Mouse (Mus musculus): ENCODE data around the gene Bri3bp. TPM values are rescaled to one million over a fixed set of nuclear protein-coding genes. Genes with fewer than 3 reads are reported as not detected.

Gene Bri3bp
- polyA plus RNA-seq, 1 experiment from 2014 or later: 12.8 TPM

DNA sequence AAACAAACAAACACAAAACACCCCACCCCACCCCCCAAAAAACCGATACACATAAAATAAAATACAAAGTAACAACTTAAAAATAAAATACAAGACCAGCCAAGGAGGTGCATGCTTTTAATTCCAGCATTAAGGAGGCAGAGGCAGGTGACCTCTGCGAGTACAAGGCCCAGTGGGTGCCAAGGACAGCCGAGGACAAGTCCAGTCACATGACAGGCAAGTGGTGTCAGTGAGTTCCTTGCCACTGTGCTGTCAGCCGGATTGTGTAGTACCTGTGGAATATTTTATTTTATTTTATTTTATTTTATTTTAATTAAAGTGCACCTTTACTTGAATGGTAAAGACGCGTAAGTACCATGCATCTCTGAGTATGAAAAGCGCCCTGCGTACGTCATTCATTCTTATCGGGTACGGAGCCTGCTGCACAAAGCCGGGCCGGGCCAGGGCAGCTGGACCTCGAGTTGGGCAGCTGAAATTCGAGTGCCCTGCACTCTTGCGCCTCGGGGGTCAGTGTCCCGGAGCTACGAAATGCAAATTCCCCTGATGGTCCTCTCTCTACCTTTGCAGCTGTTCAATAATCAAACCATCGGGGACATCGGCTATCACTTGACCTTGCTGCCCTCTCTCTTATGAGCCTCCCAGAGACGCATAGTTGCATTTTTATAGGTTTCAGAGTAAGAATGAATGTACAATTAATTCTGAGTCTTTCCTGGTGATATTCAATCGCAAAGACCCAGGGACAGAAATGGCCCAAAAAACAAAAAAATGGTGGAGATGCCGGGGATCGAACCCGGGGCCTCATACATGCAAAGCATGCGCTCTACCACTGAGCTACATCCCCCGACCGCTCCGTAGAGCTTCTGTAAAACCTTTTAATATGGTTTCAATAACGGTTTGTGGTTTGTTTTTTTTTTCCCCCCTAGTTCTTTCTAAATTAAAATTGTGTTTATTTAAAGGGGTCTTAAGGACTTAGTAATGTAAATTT is 37.6 kb upstream of the Bri3bp start:
- Histone ChIP-seq H3K4me1 (ENCODE audit: insufficient read depth, low read depth, low read length) (peaks cover 13% of the 10 kb centered on the region; the same call in 1 of the 2 replicates), H3K9ac (replicated peaks; ENCODE audit: low read depth) (no peak overlapping the region), H3K27ac (ENCODE audit: low read length) (no peak overlapping the region), H3K27me3 (replicated peaks; ENCODE audit: insufficient read depth, low read length) (no peaks in the 10 kb centered on the region), H3K4me3 (ENCODE audit: low read depth, low read length) (peak overlapping the region; percentile 10; the same call in 1 of the 2 replicates), H3K4me2 (replicated peaks; ENCODE audit: low read depth, low read length) (peak overlapping the region; percentile 77), H3K36me3 (ENCODE audit: insufficient read depth, low read length) (no peaks in the 10 kb centered on the region), H3K9me3 (ENCODE audit: low read length) (no peaks in the 10 kb centered on the region)
- 13% methylated on average over 31 of the region's 31 CpGs for WGBS
- DNase-seq (ENCODE audit: low spot score) (peak; percentile 64), ATAC-seq (no peak)
- TF ChIP-seq EP300 (IDR thresholded peaks at IDR 0.05): peak; percentile 50
- TF ChIP-seq CTCF (IDR thresholded peaks at IDR 0.05): no peak

DNA sequence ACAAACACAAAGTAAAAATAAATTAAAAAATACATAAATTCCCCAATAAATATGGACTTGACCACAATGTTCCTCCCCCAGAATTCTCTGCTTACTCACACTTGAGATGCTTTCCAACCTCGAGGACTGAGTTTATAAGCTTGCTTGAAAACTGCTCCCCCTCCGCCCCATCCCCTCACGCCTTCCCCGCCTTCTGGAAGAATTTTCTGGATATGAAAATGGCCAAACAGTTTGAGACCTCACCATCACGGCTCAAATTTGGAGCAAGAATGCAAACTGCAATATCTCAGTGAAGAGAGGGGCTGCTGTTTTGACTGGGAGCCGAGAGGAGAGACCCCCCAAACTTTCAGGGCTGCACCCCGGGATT is 36.8 kb upstream of the Bri3bp start:
- H3K4me1 ChIP-seq (ENCODE audit: insufficient read depth, low read depth, low read length): peaks cover 13% of the 10 kb centered on the region
- 2% methylated on average over 7 of the region's 7 CpGs for WGBS
- peak overlapping the region; percentile 50 for H3K9ac ChIP-seq (replicated peaks; ENCODE audit: low read depth)
- H3K36me3 ChIP-seq (ENCODE audit: insufficient read depth, low read length): no peaks in the 10 kb centered on the region
- peak; percentile 55 for DNase-seq (ENCODE audit: low spot score)
- no peaks in the 10 kb centered on the region for H3K27me3 ChIP-seq (replicated peaks; ENCODE audit: insufficient read depth, low read length)
- no peak for ATAC-seq
- H3K4me2 ChIP-seq (replicated peaks; ENCODE audit: low read depth, low read length): peak overlapping the region; percentile 77
- H3K9me3 ChIP-seq (ENCODE audit: low read length): no peaks in the 10 kb centered on the region
- peak overlapping the region; percentile 78 for H3K27ac ChIP-seq (ENCODE audit: low read length)
- H3K4me3 ChIP-seq (ENCODE audit: low read depth, low read length): peak overlapping the region; percentile 53
- no peak for TF ChIP-seq EP300 (IDR thresholded peaks at IDR 0.05)
- TF ChIP-seq CTCF (IDR thresholded peaks at IDR 0.05): no peak

DNA sequence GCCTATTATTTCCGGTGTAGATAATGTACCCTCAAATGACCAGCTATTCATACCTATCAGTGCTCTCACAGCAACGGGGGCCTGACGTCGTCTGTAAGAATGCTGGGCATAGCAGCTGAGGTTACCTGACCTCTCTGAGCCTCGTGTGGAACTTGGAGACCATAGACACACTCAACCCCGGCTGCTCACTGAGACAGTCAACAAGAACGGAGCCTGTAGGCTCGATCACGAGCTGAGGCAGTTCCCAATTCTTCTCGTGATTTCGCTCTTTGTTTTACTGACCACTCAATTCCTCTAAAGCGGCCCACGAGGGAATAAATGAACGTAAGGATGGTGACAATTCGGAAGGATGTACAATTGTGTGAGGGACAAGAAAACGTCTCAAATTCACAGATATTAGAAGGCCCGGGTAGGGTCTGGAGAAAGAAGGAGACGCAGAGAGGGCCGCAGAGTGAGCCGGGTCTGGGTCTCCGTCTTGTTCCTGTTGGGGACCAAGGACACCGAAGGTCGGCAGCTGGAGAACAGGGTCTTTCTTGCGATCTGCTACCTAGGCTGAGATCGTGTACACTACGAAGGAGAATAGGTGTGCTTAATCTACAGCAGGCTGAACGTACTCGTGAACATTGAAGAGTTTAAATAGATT is 36.3 kb upstream of the Bri3bp start:
- peak; percentile 10; the same call in 1 of the 2 replicates for ATAC-seq

DNA sequence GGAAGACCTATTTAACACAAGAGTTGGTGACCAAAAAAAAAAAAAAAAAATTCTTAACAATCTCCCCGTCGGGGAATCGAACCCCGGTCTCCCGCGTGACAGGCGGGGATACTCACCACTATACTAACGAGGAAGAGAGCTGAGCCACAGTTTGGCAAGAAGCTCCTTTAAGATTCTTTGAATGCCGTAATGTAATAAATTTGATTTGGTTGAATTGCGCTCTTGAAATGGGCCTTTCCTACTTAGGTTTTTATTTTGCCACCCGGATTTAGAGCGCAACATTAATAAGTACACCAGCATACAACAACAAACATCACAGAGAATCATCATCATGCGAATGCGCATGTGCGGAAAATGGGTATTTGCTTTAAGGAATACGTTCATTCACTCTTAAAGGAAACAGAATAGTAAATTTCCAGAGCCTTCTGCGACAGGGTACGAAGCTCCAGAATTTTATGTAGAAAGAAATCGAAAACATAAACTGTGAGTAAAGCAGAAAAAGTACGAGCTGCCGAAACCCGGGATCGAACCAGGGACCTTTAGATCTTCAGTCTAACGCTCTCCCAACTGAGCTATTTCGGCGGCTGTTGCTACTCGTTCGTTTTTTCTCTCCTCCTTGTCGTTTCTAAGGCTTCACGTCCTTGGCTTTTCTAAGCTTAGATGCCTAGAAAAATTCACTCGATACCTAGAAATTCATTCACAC is 35.7 kb upstream of the Bri3bp start:
- Histone ChIP-seq H3K9me3 (ENCODE audit: low read length) (no peaks in the 10 kb centered on the region), H3K36me3 (ENCODE audit: insufficient read depth, low read length) (no peaks in the 10 kb centered on the region), H3K4me2 (replicated peaks; ENCODE audit: low read depth, low read length) (peak overlapping the region; percentile 77), H3K27ac (ENCODE audit: low read length) (peak overlapping the region; percentile 89), H3K27me3 (replicated peaks; ENCODE audit: insufficient read depth, low read length) (no peaks in the 10 kb centered on the region), H3K4me1 (ENCODE audit: insufficient read depth, low read depth, low read length) (peaks cover 17% of the 10 kb centered on the region), H3K9ac (replicated peaks; ENCODE audit: low read depth) (peak overlapping the region; percentile 50), H3K4me3 (ENCODE audit: low read depth, low read length) (peak overlapping the region; percentile 53)
- DNase-seq (ENCODE audit: low spot score) (peak; percentile 89), ATAC-seq (peak; percentile 78)
- TF ChIP-seq EP300 (IDR thresholded peaks at IDR 0.05): peak; percentile 66
- TF ChIP-seq CTCF (IDR thresholded peaks at IDR 0.05): no peak
- WGBS: 0% methylated on average over 31 of the region's 31 CpGs

More for the DNA sequence above, 36.3 kb upstream of the Bri3bp start:
- WGBS: under 1% methylated on average over 28 of the region's 28 CpGs
- Histone ChIP-seq H3K27me3 (replicated peaks; ENCODE audit: insufficient read depth, low read length) (no peaks in the 10 kb centered on the region), H3K4me2 (replicated peaks; ENCODE audit: low read depth, low read length) (peak overlapping the region; percentile 77), H3K36me3 (ENCODE audit: insufficient read depth, low read length) (no peaks in the 10 kb centered on the region), H3K27ac (ENCODE audit: low read length) (peak overlapping the region; percentile 78), H3K9me3 (ENCODE audit: low read length) (no peaks in the 10 kb centered on the region), H3K4me1 (ENCODE audit: insufficient read depth, low read depth, low read length) (peaks cover 17% of the 10 kb centered on the region), H3K4me3 (ENCODE audit: low read depth, low read length) (peak overlapping the region; percentile 53), H3K9ac (replicated peaks; ENCODE audit: low read depth) (peak overlapping the region; percentile 50)
- peak; percentile 67 for DNase-seq (ENCODE audit: low spot score)
- no peak for TF ChIP-seq CTCF (IDR thresholded peaks at IDR 0.05)
- no peak for TF ChIP-seq EP300 (IDR thresholded peaks at IDR 0.05)

GRCm38 (mm10) chr5:125406322-125407016 is 34.9 kb upstream of the Bri3bp start:
- under 1% methylated on average over 20 of the region's 20 CpGs for WGBS
- TF ChIP-seq EP300 (IDR thresholded peaks at IDR 0.05) (no peak), CTCF (IDR thresholded peaks at IDR 0.05) (no peak)

More at GRCm38 (mm10) chr5:125406322-125407016, 34.9 kb upstream of the Bri3bp start:
- peak; percentile 74 for ATAC-seq
- Histone ChIP-seq H3K9ac (replicated peaks; ENCODE audit: low read depth) (peak overlapping the region; percentile 50), H3K36me3 (ENCODE audit: insufficient read depth, low read length) (no peaks in the 10 kb centered on the region), H3K27me3 (replicated peaks; ENCODE audit: insufficient read depth, low read length) (no peaks in the 10 kb centered on the region), H3K4me2 (replicated peaks; ENCODE audit: low read depth, low read length) (peak overlapping the region; percentile 77), H3K9me3 (ENCODE audit: low read length) (no peaks in the 10 kb centered on the region), H3K4me3 (ENCODE audit: low read depth, low read length) (peak overlapping the region; percentile 53), H3K27ac (ENCODE audit: low read length) (peak overlapping the region; percentile 89), H3K4me1 (ENCODE audit: insufficient read depth, low read depth, low read length) (peaks cover 17% of the 10 kb centered on the region)
- peak; percentile 79 for DNase-seq (ENCODE audit: low spot score)

Data from lung, postnatal 0 days (tissue).